Mouse (Mus musculus) thymus, postnatal 10 days (tissue): ENCODE measurements around the gene Gm28048.
A peak's percentile ranks its signal among the peaks of the same experiment; 100 is the strongest.

ENCODE experiments used
- DNase-seq, 2 experiments: peaks; one replicate each; pipeline ENCODE4 v3.0.0; 2021; ENCODE audit warnings: low spot score in 2 of 2

Gm28048 gene

GRCm38 (mm10) chr11:22989786-22990185, 7.9 kb upstream of the Gm28048 start:
- DNase-seq = no peak

GRCm38 (mm10) chr11:22987357-22987756, 5.5 kb upstream of the Gm28048 start:
- peak in 1 of 2 experiments; percentile 75 for DNase-seq

- DNase-seq = no peak
These were observed 3.6 kb upstream of the Gm28048 start for GRCm38 (mm10) chr11:22985510-22985909.

- no peak for DNase-seq
These were observed 956 bp upstream of the Gm28048 start for GRCm38 (mm10) chr11:22982846-22983245.

- peak in 1 of 2 experiments; percentile 12 for DNase-seq
These were observed 343 bp downstream of the Gm28048 start for GRCm38 (mm10) chr11:22981543-22981950.

GRCm38 (mm10) chr11:22981041-22981440, 849 bp downstream of the Gm28048 start:
- no peak for DNase-seq

GRCm38 (mm10) chr11:22979221-22979620, 2.7 kb downstream of the Gm28048 start:
- no peak for DNase-seq

- no peak for DNase-seq
These were observed 3.2 kb downstream of the Gm28048 start for GRCm38 (mm10) chr11:22978711-22979110.

- DNase-seq = no peak
These were observed 3.7 kb downstream of the Gm28048 start for GRCm38 (mm10) chr11:22978215-22978614.

GRCm38 (mm10) chr11:22973599-22973998, 8.3 kb downstream of the Gm28048 start:
- DNase-seq = no peak

- peak; percentile 66 to 68 for DNase-seq
These were observed 9.0 kb downstream of the Gm28048 start for GRCm38 (mm10) chr11:22972746-22973526.

- peak; percentile 45 to 53 for DNase-seq
These were observed 9.8 kb downstream of the Gm28048 start, which contains the start of gene Zrsr1 for GRCm38 (mm10) chr11:22971835-22972709. Gene Zrsr1 (plus strand): TSS chr11:22972005.

- DNase-seq = no peak
These were observed 11.3 kb downstream of the Gm28048 start for GRCm38 (mm10) chr11:22970546-22970945.

- DNase-seq = peak in 1 of 2 experiments; percentile 45
These were observed 12.4 kb downstream of the Gm28048 start for GRCm38 (mm10) chr11:22969486-22969885.

- DNase-seq = peak in 1 of 2 experiments; percentile 20
These were observed 16.4 kb downstream of the Gm28048 start for GRCm38 (mm10) chr11:22965503-22965902.

GRCm38 (mm10) chr11:22964401-22964800, 17.5 kb downstream of the Gm28048 start:
- DNase-seq = no peak

GRCm38 (mm10) chr11:22962101-22962500, 19.8 kb downstream of the Gm28048 start:
- no peak for DNase-seq

- no peak for DNase-seq
These were observed 24.0 kb downstream of the Gm28048 start for GRCm38 (mm10) chr11:22957791-22958374.

- DNase-seq = peak; percentile 62 to 66
These were observed 25.1 kb downstream of the Gm28048 start for GRCm38 (mm10) chr11:22956830-22957229.

GRCm38 (mm10) chr11:22956346-22956745, 25.5 kb downstream of the Gm28048 start:
- DNase-seq = no peak

GRCm38 (mm10) chr11:22952668-22953067, 29.2 kb downstream of the Gm28048 start:
- DNase-seq = no peak

GRCm38 (mm10) chr11:22950131-22950530, 31.8 kb downstream of the Gm28048 start:
- peak in 1 of 2 experiments; percentile 34 for DNase-seq
